15 mouse cellular contexts compared by ENCODE assay signal in genomic region chr4:15481514-15481913, GRCm38 (mm10).
DNase-seq lines count a peak whose midpoint lies in the region; ATAC-seq lines count a peak whose summit lies in the region.
"Had no signal": no experiment of that assay in that cellular context is flagged by ENCODE, and none has a peak within 500 bp of the region (broad histone marks: within the 10 kb centered on the region; RNA-seq: fewer than 3 reads in every experiment).

No protein-coding gene starts in this region.

- H3K27ac ChIP-seq in liver, embryonic 13.5 days: no peak overlapping the region
- H3K27ac ChIP-seq in liver, embryonic 11.5 days (ENCODE audit: low read depth, low read length): no peak overlapping the region
- no peak overlapping the region for H3K27ac ChIP-seq in liver, embryonic 15.5 days (replicated peaks)
- H3K27ac ChIP-seq: hindbrain, embryonic 12.5 days; limb, embryonic 15.5 days had no signal

- H3K36me3 ChIP-seq in liver, embryonic 13.5 days: no peaks in the 10 kb centered on the region
- no peaks in the 10 kb centered on the region for H3K36me3 ChIP-seq in liver, embryonic 11.5 days (ENCODE audit: control insufficient read depth, insufficient read depth, low read length)
- no peaks in the 10 kb centered on the region for H3K36me3 ChIP-seq in liver, embryonic 15.5 days (replicated peaks)
- H3K36me3 ChIP-seq: G1E; hindbrain, embryonic 12.5 days; limb, embryonic 15.5 days had no signal

- H3K4me3 ChIP-seq in liver, embryonic 13.5 days (replicated peaks): no peak overlapping the region
- H3K4me3 ChIP-seq in liver, embryonic 11.5 days (ENCODE audit: low read depth, low read length): no peak overlapping the region
- H3K4me3 ChIP-seq in liver, embryonic 15.5 days (replicated peaks): no peak overlapping the region
- H3K4me3 ChIP-seq: hindbrain, embryonic 12.5 days; limb, embryonic 15.5 days had no signal

- DNase-seq in liver, embryonic 13.5 days: no peak
- no peak for DNase-seq in liver, embryonic 11.5 days (ENCODE audit: low spot score)
- peak; percentile 70 to 84 for DNase-seq in cerebellum, postnatal 14 days
- DNase-seq in yolk sac, embryonic 10.5 days (ENCODE audit: low spot score): no peak
- no peak for DNase-seq in layer of hippocampus, adult 8-10 months (ENCODE audit: low spot score in 2 of 2)
- no peak for DNase-seq in left cerebral cortex, postnatal 25 days (ENCODE audit: low spot score in 2 of 2)
- DNase-seq: adrenal gland, adult 2 months; gastrocnemius, postnatal 14 days; right cerebral cortex, postnatal 4 days; thymus, postnatal 25 days had no signal

- H3K9me3 ChIP-seq in liver, embryonic 13.5 days (replicated peaks): no peaks in the 10 kb centered on the region
- H3K9me3 ChIP-seq in liver, embryonic 11.5 days (ENCODE audit: control insufficient read depth, low read length): no peaks in the 10 kb centered on the region
- no peaks in the 10 kb centered on the region for H3K9me3 ChIP-seq in liver, embryonic 15.5 days (replicated peaks)
- H3K9me3 ChIP-seq: G1E; hindbrain, embryonic 12.5 days; limb, embryonic 15.5 days had no signal

- intact Hi-C loops in left cerebral cortex, postnatal 25 days (cut with DNase I): no loop called here

- no peak overlapping the region for H3K4me2 ChIP-seq in liver, embryonic 13.5 days
- no peak overlapping the region for H3K4me2 ChIP-seq in liver, embryonic 11.5 days
- no peak overlapping the region for H3K4me2 ChIP-seq in liver, embryonic 15.5 days
- H3K4me2 ChIP-seq: hindbrain, embryonic 12.5 days; limb, embryonic 15.5 days had no signal

- WGBS in liver, embryonic 13.5 days (ENCODE audit: insufficient replicate concordance): 24% methylated on average over 1 of the region's 1 CpGs
- WGBS in liver, embryonic 11.5 days: 49% methylated on average over 1 of the region's 1 CpGs
- 22% methylated on average over 1 of the region's 1 CpGs for WGBS in liver, embryonic 15.5 days (ENCODE audit: insufficient replicate concordance)

- ATAC-seq in liver, embryonic 13.5 days (ENCODE audit: low read depth): peak; percentile 48
- no peak for ATAC-seq in liver, embryonic 11.5 days (replicated peaks; ENCODE audit: low FRiP score)
- peak; percentile 93 for ATAC-seq in cerebellum, adult (ENCODE audit: insufficient number of reproducible peaks, low FRiP score, low TSS enrichment)
- peak; percentile 67 for ATAC-seq in liver, embryonic 15.5 days (ENCODE audit: insufficient read depth)

- H3K9ac ChIP-seq in liver, embryonic 13.5 days: no peak overlapping the region
- H3K9ac ChIP-seq in liver, embryonic 11.5 days (ENCODE audit: low read depth, low read length): no peak overlapping the region
- H3K9ac ChIP-seq in liver, embryonic 15.5 days: no peak overlapping the region
- H3K9ac ChIP-seq: hindbrain, embryonic 12.5 days; limb, embryonic 15.5 days had no signal

- no peaks in the 10 kb centered on the region for H3K4me1 ChIP-seq in liver, embryonic 13.5 days (replicated peaks)
- H3K4me1 ChIP-seq in liver, embryonic 11.5 days (replicated peaks; ENCODE audit: control insufficient read depth, insufficient read depth, low read length): no peaks in the 10 kb centered on the region
- no peaks in the 10 kb centered on the region for H3K4me1 ChIP-seq in liver, embryonic 15.5 days (replicated peaks)
- H3K4me1 ChIP-seq: hindbrain, embryonic 12.5 days; limb, embryonic 15.5 days had no signal

- no peaks in the 10 kb centered on the region for H3K27me3 ChIP-seq in liver, embryonic 13.5 days
- H3K27me3 ChIP-seq in liver, embryonic 11.5 days (replicated peaks; ENCODE audit: control insufficient read depth, insufficient read depth, low read length): no peaks in the 10 kb centered on the region
- no peaks in the 10 kb centered on the region for H3K27me3 ChIP-seq in liver, embryonic 15.5 days
- H3K27me3 ChIP-seq: hindbrain, embryonic 12.5 days; limb, embryonic 15.5 days had no signal

Comparison
In these comparisons a context has a peak if more than half of its experiments do, and no peak if none do; other contexts are left out.
1. DNase-seq: peak in cerebellum, postnatal 14 days (2 of 2); none in liver, embryonic 13.5 days (single experiment), liver, embryonic 11.5 days (single experiment), yolk sac, embryonic 10.5 days (single experiment), layer of hippocampus, adult 8-10 months (0 of 2) and left cerebral cortex, postnatal 25 days (0 of 2).